Mouse (Mus musculus) liver, adult 2 months (tissue): ENCODE measurements at regions not wholly inside any gene's neighbourhood (a gene's known extent, or its start where the extent isn't known, plus 50 kb on each side); places are given as distances from the start of the nearest gene placed in this dataset.

Experiments
- DNase-seq: peaks from one replicate; pipeline ENCODE4 v3.0.0-alpha.2; 2011; ENCODE audit warnings: low read depth, low spot score; ENCODE audit errors: extremely low read depth
- H3K27ac ChIP-seq: fragments of 200-500 bp; replicated peaks from 2 replicates; pipeline ENCODE4 v1.5.1; 2012; ENCODE audit warnings: low read depth, mild to moderate bottlenecking, control low read depth, inconsistent platforms, low read length; ENCODE audit not compliant: insufficient read depth
- H3K27me3 ChIP-seq: fragments of 200-500 bp; 2 replicates; pipeline ENCODE4 v1.6.1; 2012; ENCODE audit warnings: mild to moderate bottlenecking, moderate library complexity, low read length, inconsistent platforms; ENCODE audit not compliant: control insufficient read depth, insufficient read depth
- H3K36me3 ChIP-seq: fragments of 200-500 bp; 2 replicates; pipeline ENCODE4 v1.6.1; 2012; ENCODE audit warnings: low read length, inconsistent platforms; ENCODE audit not compliant: control insufficient read depth, insufficient read depth
- H3K4me1 ChIP-seq: fragments of 200-500 bp; 2 replicates; pipeline ENCODE4 v1.6.1; 2011; ENCODE audit warnings: low read length; ENCODE audit not compliant: control insufficient read depth, insufficient read depth
- H3K4me3 ChIP-seq: fragments of 200-500 bp; 2 replicates; pipeline ENCODE4 v1.5.1; 2011; ENCODE audit warnings: low read depth, mild to moderate bottlenecking, control low read depth, low read length, moderate library complexity; ENCODE audit not compliant: insufficient read depth
- H3K79me2 ChIP-seq: fragments of 200-500 bp; 2 replicates; pipeline ENCODE4 v1.6.1; 2012; ENCODE audit warnings: inconsistent platforms, mild to moderate bottlenecking, low read length, moderate library complexity; ENCODE audit not compliant: control insufficient read depth, insufficient read depth
- H3K9ac ChIP-seq: fragments of 200-500 bp; 2 replicates; pipeline ENCODE4 v1.6.1; 2012; ENCODE audit warnings: low read depth, mild to moderate bottlenecking, control low read depth, inconsistent platforms, low read length
- CTCF ChIP-seq: fragments of 200-500 bp; IDR thresholded peaks from 2 replicates; pipeline ENCODE4 v1.5.1; 2011; ENCODE audit warnings: low read depth, low read length, control low read depth
- POLR2A ChIP-seq: fragments of 200-500 bp; IDR thresholded peaks from 2 replicates; pipeline ENCODE4 v1.6.1; 2011; ENCODE audit warnings: low read length, control low read depth; ENCODE audit not compliant: insufficient read depth; ENCODE audit errors: extremely low read depth
- WGBS: fragments of 180-500 bp; shearing (Covaris S2); methylation state at CpG from one replicate; pipeline ENCODE4 v1.1.7; 2018; 5-methylcytosine and 5-hydroxymethylcytosine counted together

DNA sequence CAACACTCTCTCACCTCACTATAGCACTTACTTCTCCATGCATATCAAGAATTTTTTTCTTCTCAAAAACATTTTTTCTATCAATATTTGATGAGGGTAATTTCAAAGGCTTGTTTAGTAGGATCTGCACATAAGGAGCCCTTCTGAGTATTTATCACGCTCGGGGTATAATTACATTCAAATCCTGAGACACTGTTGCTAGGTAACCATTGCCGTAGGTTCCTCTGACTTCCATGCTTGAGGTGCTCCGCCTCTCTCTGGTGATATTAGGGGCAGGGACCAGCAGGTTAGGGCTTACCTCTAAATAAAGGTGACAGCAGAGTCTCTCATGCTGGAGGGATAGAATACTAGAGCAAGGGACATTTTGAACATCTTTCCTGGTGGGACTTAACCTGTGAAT lies 54.4 kb upstream of the 9630041A04Rik start:
- Histone ChIP-seq H3K79me2 (no peaks in the 10 kb centered on the region), H3K27me3 (no peaks in the 10 kb centered on the region; the same call in 1 of the 2 replicates), H3K9ac (no peak overlapping the region), H3K4me1 (no peaks in the 10 kb centered on the region), H3K4me3 (no peak overlapping the region), H3K36me3 (no peaks in the 10 kb centered on the region), H3K27ac (no peak overlapping the region)
- DNase-seq, result no peak
- TF ChIP-seq POLR2A (no peak), CTCF (no peak)
- WGBS, result 79% methylated on average over 4 of the region's 4 CpGs

GRCm38 (mm10) chr9:101796718-101797117 lies 64.9 kb upstream of the 9630041A04Rik start:
- WGBS, result 79% methylated on average over 1 of the region's 1 CpGs

DNA sequence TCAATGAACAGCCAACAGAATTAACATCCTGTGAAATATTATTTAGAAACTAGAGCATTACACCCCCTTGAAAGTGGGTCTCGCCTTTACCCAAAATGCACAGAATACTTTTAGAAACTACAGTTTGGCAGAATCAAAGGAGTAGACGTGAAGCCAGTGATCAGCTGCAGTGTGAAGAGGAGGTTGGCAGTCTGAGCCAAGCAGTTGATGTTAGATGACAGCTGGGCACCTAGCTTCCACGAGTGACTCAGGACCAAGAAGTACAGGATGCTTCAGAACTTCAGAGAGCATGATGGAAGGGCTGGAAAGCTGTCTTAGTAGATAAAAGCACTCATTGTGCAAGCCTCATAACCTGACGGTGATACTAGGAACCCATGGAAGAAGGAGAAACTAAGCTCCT lies 65.6 kb upstream of the 9630041A04Rik start:
- H3K36me3 ChIP-seq, result no peaks in the 10 kb centered on the region
- WGBS, result 63% methylated on average over 4 of the region's 4 CpGs
- TF ChIP-seq CTCF, result no peak
- no peak for TF ChIP-seq POLR2A
- no peak for DNase-seq
- no peaks in the 10 kb centered on the region for H3K79me2 ChIP-seq
- no peak overlapping the region for H3K4me3 ChIP-seq
- no peak overlapping the region for H3K27ac ChIP-seq
- H3K27me3 ChIP-seq, result no peaks in the 10 kb centered on the region
- H3K9ac ChIP-seq, result no peak overlapping the region
- H3K4me1 ChIP-seq, result no peaks in the 10 kb centered on the region

More at GRCm38 (mm10) chr9:101796718-101797117, 64.9 kb upstream of the 9630041A04Rik start:
- H3K27me3 ChIP-seq, result no peaks in the 10 kb centered on the region
- H3K4me1 ChIP-seq, result no peaks in the 10 kb centered on the region
- H3K36me3 ChIP-seq, result no peaks in the 10 kb centered on the region
- no peak for DNase-seq
- H3K9ac ChIP-seq, result no peak overlapping the region
- no peak overlapping the region for H3K4me3 ChIP-seq
- no peaks in the 10 kb centered on the region for H3K79me2 ChIP-seq
- TF ChIP-seq CTCF (no peak), POLR2A (no peak)
- no peak overlapping the region for H3K27ac ChIP-seq

- Histone ChIP-seq H3K4me1 (no peaks in the 10 kb centered on the region), H3K27me3 (no peaks in the 10 kb centered on the region), H3K4me3 (no peak overlapping the region), H3K9ac (no peak overlapping the region), H3K79me2 (no peaks in the 10 kb centered on the region), H3K27ac (no peak overlapping the region), H3K36me3 (no peaks in the 10 kb centered on the region)
- DNase-seq, result no peak
- 59% methylated on average over 2 of the region's 2 CpGs for WGBS
- TF ChIP-seq CTCF (no peak), POLR2A (no peak)
Measured at GRCm38 (mm10) chr9:101795436-101795835, 66.2 kb upstream of the 9630041A04Rik start.

DNA sequence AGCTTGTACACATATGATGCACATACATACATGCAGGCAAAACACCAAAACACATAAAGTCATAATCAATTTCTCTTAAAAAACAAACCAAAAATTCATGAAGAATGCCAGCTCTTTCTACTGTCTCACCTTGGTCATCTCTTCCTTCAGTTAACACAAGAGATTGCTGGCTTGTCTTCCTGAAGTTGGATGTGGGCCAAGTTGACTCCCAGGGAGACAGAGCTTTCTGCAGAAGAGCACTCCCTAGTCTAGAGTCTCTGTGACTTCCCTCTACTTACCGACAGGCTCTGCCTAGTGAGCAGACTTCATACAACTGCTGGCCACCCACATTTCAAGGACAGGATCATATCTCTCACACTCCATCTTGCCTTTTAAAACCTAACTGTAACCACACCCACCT lies 70.7 kb upstream of the 9630041A04Rik start:
- Histone ChIP-seq H3K79me2 (no peaks in the 10 kb centered on the region), H3K4me3 (no peak overlapping the region), H3K27ac (no peak overlapping the region), H3K36me3 (no peaks in the 10 kb centered on the region), H3K9ac (no peak overlapping the region), H3K27me3 (no peaks in the 10 kb centered on the region), H3K4me1 (no peaks in the 10 kb centered on the region)
- DNase-seq, result no peak
- TF ChIP-seq POLR2A (no peak), CTCF (no peak)
- WGBS, result 66% methylated on average over 1 of the region's 1 CpGs

DNA sequence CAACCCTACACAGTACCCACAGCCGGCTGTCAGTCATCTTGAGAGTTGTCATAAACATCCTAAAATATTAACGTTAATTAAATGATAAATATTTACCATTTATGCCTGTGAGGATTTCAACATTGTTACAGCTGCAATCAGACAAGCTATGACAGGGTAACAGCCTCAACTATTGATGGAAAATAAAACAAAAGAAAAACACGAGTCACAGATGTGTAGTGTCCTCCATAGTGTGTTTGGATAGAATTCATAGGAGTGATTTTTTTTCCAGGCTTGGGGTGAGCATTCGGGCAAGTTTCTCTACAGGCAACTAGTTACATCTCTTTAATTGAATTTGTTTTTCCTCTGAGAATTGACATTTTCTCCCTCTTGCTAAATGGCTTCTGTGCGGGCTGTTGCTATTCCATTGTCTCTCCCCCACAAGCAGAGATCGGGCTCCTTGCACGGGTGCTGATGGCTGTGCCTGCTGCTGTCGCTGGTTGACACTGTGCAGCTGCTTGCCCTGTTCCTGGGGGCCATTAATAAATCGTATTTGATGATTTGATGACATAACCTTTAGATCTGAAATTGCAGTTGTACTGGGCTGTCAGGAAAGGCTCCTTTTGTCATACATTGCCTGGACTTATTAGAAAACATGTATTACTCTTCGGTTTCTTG lies 120.6 kb upstream of the 9630041A04Rik start:
- no peaks in the 10 kb centered on the region for H3K27me3 ChIP-seq
- H3K79me2 ChIP-seq, result no peaks in the 10 kb centered on the region
- H3K9ac ChIP-seq, result no peak overlapping the region
- TF ChIP-seq CTCF (no peak), POLR2A (no peak)
- H3K27ac ChIP-seq, result no peak overlapping the region
- no peaks in the 10 kb centered on the region for H3K36me3 ChIP-seq
- no peak for DNase-seq
- H3K4me3 ChIP-seq, result no peak overlapping the region
- H3K4me1 ChIP-seq, result no peaks in the 10 kb centered on the region
- 75% methylated on average over 10 of the region's 10 CpGs for WGBS
